Mouse (Mus musculus): ENCODE results near the gene Cdk5rap2.

The Cdk5rap2 gene

GRCm38 (mm10) chr4:70354448-70354847 is 55.8 kb downstream of the Cdk5rap2 start:
- no peak for DNase-seq (ENCODE audit: inconsistent ontology term)

DNA sequence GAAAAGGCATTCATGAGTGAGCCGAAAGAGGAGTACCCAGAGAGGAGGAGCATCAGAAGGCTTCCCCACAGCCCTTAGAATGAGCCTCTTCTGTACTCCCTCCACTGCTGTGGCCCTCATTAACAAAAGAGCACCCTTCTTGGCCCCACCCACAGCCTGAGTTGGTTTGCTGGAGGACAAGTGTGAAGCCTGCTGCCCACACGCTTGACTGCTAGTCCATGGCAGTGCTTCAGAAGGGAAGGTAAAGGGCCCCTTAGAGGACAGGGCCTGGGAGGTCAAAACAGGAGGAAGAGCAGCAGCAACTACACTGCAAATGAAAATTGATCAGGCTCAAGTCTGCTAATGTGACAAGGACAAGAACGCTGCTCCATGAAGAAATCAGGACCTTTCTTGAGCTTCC is 56.6 kb downstream of the Cdk5rap2 start:
- DNase-seq (ENCODE audit: inconsistent ontology term): no peak

- DNase-seq (ENCODE audit: inconsistent ontology term): peak; percentile 33
Observed at GRCm38 (mm10) chr4:70335444-70336144, 74.6 kb downstream of the Cdk5rap2 start.

GRCm38 (mm10) chr4:70334995-70335394 is 75.2 kb downstream of the Cdk5rap2 start:
- DNase-seq (ENCODE audit: inconsistent ontology term): no peak

GRCm38 (mm10) chr4:70332981-70333380 is 77.3 kb downstream of the Cdk5rap2 start:
- no peak for DNase-seq (ENCODE audit: inconsistent ontology term)

DNA sequence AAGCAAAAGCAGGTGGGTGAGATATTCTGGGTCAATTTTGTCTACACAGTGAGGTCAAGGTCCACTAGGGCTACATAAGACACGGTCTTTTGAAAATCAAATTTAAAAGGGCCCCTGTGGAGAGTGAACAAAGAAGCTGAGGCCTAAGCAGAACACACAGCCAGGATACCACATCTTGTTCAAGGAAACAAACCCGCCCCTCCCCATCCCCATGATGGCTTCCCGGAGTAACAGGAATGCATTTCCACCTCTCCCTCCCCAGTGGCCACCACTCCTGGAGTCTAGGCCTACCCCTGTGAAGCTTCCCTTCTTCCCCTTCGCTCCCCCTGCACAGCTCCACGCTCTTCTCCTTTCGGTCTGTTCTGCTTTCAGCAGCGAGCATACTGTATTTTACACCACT is 77.7 kb downstream of the Cdk5rap2 start:
- DNase-seq (ENCODE audit: inconsistent ontology term): no peak

- no peak for DNase-seq (ENCODE audit: inconsistent ontology term)
Observed at GRCm38 (mm10) chr4:70331181-70331580, 79.1 kb downstream of the Cdk5rap2 start.

DNA sequence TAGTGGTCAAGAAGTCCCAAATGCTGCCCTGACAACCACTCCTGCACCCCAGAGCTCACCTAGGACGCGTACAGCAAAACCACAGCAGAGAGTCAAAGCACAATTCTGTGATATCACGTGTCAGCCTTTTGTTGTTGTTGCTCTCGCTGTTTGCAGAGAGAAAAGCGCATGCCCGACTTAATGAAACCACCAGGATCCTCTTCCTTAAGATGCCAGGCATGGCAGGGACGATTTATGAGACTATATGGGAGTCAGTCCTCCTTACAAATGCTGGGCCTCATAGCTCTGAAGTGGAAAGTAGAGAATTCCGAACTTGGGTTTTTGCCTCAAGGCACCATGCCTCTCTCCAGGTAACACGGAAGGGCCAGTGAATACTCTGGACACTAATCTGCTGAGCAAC is 82.2 kb downstream of the Cdk5rap2 start:
- no peak for DNase-seq (ENCODE audit: inconsistent ontology term)

- no peak for DNase-seq (ENCODE audit: inconsistent ontology term)
Observed at GRCm38 (mm10) chr4:70327436-70327835, 82.8 kb downstream of the Cdk5rap2 start.

DNA sequence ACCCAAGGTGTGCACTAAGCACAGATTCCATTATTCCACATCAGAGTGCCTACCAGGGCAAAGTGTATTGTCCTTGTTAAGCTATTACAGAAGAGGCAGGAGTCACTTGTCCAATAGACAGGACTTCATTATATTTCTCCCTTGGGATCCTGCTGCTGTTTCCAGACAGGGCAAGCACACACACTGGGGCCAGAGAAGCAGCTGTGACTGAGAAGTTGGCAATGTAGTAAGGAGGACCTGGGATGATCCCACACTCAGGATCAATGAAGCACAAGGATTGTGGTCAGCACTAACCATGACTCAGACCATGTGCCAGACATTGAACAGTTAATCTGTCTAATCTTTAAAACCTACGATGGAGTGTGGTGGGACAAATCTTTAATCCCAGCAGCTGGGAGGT is 88.7 kb downstream of the Cdk5rap2 start:
- peak; percentile 54 for DNase-seq (ENCODE audit: inconsistent ontology term)

GRCm38 (mm10) chr4:70312170-70312569 is 98.1 kb downstream of the Cdk5rap2 start:
- no peak for DNase-seq (ENCODE audit: inconsistent ontology term)

DNA sequence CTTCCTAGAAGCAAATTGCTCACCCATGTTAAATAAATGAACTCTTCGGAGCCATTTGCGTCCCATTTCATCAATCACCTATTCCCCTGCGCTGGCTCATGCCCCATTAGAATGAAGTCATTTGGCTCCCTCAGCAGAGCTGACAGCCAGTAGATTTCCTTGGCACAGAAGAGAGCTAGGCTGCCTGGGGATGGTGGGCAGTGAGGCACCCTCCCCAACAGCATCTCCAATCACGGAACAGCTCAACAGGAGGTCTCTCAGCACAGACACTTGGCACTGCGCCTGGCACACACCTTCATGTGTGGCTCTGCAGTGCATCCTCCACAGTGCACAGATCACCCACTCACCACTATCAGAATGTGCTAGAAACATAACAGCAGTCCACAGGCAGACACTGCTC is 98.7 kb downstream of the Cdk5rap2 start:
- peak; percentile 89 for DNase-seq (ENCODE audit: inconsistent ontology term)

DNA sequence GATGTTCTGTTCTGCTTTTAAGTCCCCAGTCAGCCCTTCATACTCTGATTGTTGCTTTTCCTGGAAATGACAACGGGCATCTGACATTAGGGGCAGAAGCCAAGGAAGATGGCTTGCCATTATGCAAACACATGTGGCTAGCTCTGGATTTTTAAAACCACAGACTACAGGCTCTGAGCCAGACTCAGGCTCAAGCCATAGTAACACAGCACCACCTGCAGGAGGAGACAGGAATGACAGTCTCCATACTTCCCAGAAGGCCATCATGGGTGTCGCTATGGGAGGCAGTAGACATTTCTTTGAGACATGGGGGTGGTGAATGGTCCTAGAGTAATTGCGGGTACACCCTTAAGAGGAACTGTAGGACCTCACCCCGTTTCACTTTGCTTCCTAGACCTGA is 103.0 kb downstream of the Cdk5rap2 start:
- peak; percentile 23 for DNase-seq (ENCODE audit: inconsistent ontology term)

DNA sequence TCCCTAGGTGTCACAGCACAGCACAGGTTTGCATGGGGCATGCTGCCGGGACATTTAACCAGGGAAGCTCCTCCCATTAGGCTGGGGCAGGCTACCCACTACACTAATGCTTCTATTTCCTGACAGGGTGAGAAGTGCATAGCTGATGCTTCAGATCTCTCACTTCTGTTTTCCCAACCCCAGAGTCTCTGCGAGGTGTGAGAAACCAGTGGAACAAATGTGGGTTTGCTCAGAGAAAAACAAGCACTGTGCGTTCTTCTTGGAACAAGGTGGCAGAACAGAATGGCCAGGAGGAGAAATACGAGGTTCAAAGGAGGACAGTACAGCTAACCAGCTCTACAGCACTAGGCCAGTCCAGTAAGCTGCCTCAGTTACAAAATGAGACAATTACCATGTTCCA is 106.4 kb downstream of the Cdk5rap2 start:
- DNase-seq (ENCODE audit: inconsistent ontology term): no peak

DNA sequence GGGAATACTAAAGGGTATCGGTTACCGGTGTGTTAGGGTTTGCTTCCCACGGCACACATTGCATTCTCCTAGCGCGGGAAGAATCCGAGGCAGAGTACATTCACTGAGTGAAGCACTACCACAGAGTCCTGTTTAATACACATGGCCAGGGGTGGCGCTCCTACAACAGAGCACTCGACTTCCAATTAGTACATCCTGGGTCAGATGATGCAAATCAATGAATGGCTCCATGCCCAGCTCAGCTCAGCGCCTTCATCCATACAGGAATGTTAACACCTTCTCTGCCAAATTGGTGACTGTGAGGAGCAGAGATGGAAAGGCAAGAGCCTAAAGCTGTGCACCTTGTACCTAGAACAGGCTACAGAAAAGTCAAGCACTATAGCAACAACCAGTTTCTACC is 109.1 kb downstream of the Cdk5rap2 start:
- peak; percentile 53 for DNase-seq (ENCODE audit: inconsistent ontology term)

- DNase-seq (ENCODE audit: inconsistent ontology term): no peak
Observed at GRCm38 (mm10) chr4:70289361-70289760, 120.9 kb downstream of the Cdk5rap2 start.

GRCm38 (mm10) chr4:70283163-70283562 is 127.1 kb downstream of the Cdk5rap2 start:
- no peak for DNase-seq (ENCODE audit: inconsistent ontology term)

- DNase-seq (ENCODE audit: inconsistent ontology term): no peak
Observed at GRCm38 (mm10) chr4:70278882-70279281, 131.4 kb downstream of the Cdk5rap2 start.

- DNase-seq (ENCODE audit: inconsistent ontology term): no peak
Observed at GRCm38 (mm10) chr4:70278057-70278456, 132.2 kb downstream of the Cdk5rap2 start.

GRCm38 (mm10) chr4:70272943-70273342 is 137.3 kb downstream of the Cdk5rap2 start:
- no peak for DNase-seq (ENCODE audit: inconsistent ontology term)

DNA sequence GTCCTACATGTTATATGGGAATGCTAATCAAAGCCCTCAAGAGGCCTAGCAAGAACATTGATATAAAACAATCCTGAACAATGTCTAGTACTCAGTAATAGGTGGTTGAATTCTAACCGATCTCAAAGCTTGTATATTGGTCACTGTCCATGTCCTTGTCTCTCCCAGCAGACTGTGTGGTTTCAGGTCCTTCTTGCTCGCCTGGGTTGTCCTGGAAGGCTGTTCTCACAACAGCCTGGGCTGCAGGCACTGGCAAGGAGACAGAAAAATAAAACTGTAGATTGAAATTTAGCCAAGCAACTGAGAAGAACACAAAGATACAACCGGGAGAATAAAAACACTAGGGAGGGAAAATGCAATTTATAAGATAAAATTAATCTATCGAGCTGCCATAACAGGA is 137.7 kb downstream of the Cdk5rap2 start:
- no peak for DNase-seq (ENCODE audit: inconsistent ontology term)

DNA sequence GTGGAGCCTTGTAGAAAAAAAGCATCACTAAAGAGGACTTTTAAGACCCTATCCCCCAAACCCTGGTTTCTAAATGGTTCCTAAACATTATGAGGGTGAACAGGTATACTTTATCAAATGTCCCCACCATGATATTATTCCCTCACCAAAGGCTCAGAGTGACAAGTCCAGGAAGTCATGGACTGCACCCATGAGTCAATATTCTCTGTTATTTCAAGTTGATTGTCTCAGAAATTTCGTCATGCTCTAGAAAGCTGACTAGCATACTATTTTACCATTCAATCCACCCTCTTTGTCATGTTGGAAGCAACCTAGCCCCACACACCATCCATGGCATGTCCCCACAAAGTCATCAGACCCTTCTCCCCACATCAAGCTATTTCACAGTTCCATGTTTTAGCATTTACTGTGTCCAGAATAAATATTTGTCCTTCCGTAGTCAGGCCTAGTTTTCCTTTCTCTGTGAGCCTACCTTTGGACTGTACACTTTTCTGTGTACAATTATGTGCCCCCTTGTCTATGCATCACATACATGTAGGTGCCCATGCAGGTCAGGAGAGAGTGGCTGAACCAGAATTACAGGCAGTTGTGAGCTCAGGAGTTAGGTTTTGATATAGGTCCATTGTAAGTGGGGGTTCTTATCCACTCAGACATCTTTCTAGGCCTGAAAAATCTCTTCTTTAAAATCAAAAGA is 142.9 kb downstream of the Cdk5rap2 start:
- DNase-seq (ENCODE audit: inconsistent ontology term): no peak

DNA sequence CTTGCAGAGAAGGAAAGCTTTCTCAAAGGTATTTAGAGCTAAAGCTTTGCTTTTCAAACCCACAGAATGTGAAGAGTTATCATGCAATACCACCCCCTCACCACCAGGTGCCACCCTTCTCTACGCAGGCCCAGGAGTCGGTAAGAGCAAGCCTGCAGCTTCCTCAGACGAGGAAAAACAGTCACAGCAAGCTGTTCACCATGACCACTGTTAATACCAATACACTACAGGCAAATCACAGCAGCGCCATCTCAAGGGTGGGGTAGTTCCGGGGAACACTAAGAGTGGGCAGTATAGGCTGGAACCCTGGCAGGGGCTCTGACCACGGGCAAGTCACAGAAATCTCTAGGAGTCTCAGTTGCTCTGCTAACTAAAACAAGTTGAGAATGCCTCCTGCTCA is 145.0 kb downstream of the Cdk5rap2 start:
- peak; percentile 53 for DNase-seq (ENCODE audit: inconsistent ontology term)

All from Muller cell, postnatal 12 days (primary cell).